Mouse (Mus musculus) MEL (cell line): ENCODE data around the gene Rbms2.

Source experiments
- CTCF ChIP-seq, 3 experiments: IDR thresholded peaks in 2 of 3; conservative IDR thresholded peaks in 1 of 3; 2 replicates each; pipeline ENCODE4 v1.5.1; 2011 to 2012; ENCODE audit warnings: low read length in 3 of 3, low read depth in 2 of 3, mild to moderate bottlenecking in 2 of 3, improper control_type of control experiment in 1 of 3, inconsistent platforms in 1 of 3, mixed read lengths in 1 of 3, moderate library complexity in 1 of 3; ENCODE audit not compliant: control insufficient read depth in 1 of 3, insufficient read depth in 1 of 3, poor library complexity in 1 of 3, severe bottlenecking in 1 of 3
- E2F4 ChIP-seq: IDR thresholded peaks from 2 replicates; pipeline ENCODE4 v1.6.1; 2011; ENCODE audit warnings: low read depth, low read length, improper control_type of control experiment, borderline replicate concordance
- JUND ChIP-seq: IDR thresholded peaks from 2 replicates; pipeline ENCODE4 v1.6.1; 2011; ENCODE audit warnings: low read depth, mild to moderate bottlenecking, improper control_type of control experiment, low read length
- MXI1 ChIP-seq: IDR thresholded peaks from 2 replicates; pipeline ENCODE4 v1.6.1; 2011; ENCODE audit warnings: mild to moderate bottlenecking, low read depth, low read length, improper control_type of control experiment
- MYB ChIP-seq: IDR thresholded peaks from 2 replicates; pipeline ENCODE4 v1.6.1; 2011; ENCODE audit warnings: mild to moderate bottlenecking, low read depth, low read length, improper control_type of control experiment
- NRF1 ChIP-seq: IDR thresholded peaks from 2 replicates; pipeline ENCODE4 v1.6.1; 2014; ENCODE audit warnings: low read depth, mild to moderate bottlenecking, inconsistent platforms, low read length, improper control_type of control experiment, moderate library complexity; ENCODE audit not compliant: poor library complexity, insufficient read depth, severe bottlenecking
- POLR2A ChIP-seq, 2 experiments: IDR thresholded peaks; 2 replicates each; pipeline ENCODE4 v1.6.1; 2011 to 2012; ENCODE audit warnings: low read length in 2 of 2, mild to moderate bottlenecking in 2 of 2, control low read depth in 1 of 2, improper control_type of control experiment in 1 of 2, low read depth in 1 of 2, moderate library complexity in 1 of 2; ENCODE audit not compliant: control insufficient read depth in 1 of 2, insufficient read depth in 1 of 2, poor library complexity in 1 of 2
- SIN3A ChIP-seq: IDR thresholded peaks from 2 replicates; pipeline ENCODE4 v1.6.1; 2012; ENCODE audit warnings: low read length, improper control_type of control experiment, inconsistent platforms
- TCF12 ChIP-seq: IDR thresholded peaks from 2 replicates; pipeline ENCODE4 v1.6.1; 2014; ENCODE audit warnings: low read depth, mild to moderate bottlenecking, inconsistent platforms, low read length, improper control_type of control experiment, moderate library complexity
- UBTF ChIP-seq: IDR thresholded peaks from 2 replicates; pipeline ENCODE4 v1.6.1; 2012; ENCODE audit warnings: low read depth, mild to moderate bottlenecking, inconsistent platforms, low read length, improper control_type of control experiment, moderate library complexity, borderline replicate concordance; ENCODE audit not compliant: insufficient read depth
- ZC3H11A ChIP-seq: IDR thresholded peaks from 2 replicates; pipeline ENCODE4 v1.6.1; 2012; ENCODE audit warnings: low read depth, mild to moderate bottlenecking, inconsistent platforms, low read length, improper control_type of control experiment
- ZNF384 ChIP-seq: IDR thresholded peaks from 2 replicates; pipeline ENCODE4 v1.6.1; 2012; ENCODE audit warnings: low read depth, mild to moderate bottlenecking, inconsistent platforms, low read length, improper control_type of control experiment

DNA sequence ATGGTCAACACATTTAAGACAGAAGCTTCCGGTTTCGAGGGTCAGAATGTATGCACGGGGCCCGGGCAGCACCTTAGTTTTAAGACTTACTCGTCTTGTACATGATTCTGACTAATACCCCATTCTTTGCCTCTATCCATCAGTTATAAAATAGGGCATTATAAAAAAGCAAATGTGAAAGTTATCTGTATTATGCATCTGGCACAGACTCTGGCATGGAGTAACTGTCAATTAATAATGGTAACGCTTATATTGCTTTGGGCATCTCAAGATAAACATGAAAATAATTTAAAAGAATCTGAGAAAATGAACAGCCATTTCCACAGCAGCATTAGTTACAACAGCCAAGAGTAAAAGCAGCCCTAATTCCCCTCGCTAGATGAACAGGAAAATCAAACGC is 47.9 kb upstream of the Rbms2 start:
- TF ChIP-seq NRF1 (no peak), SIN3A (no peak), POLR2A (IDR thresholded peaks at IDR 0.05; ENCODE audit: control insufficient read depth in 1 of 2, insufficient read depth in 1 of 2, low read depth in 1 of 2, low read length in 2 of 2, poor library complexity in 1 of 2) (no peak), ZNF384 (no peak), TCF12 (no peak), UBTF (no peak), CTCF (IDR thresholded peaks at IDR 0.05 in 2 of 3, conservative IDR thresholded peaks at IDR 0.05 in 1 of 3; ENCODE audit: control insufficient read depth in 1 of 3, insufficient read depth in 1 of 3, low read depth in 2 of 3, low read length in 3 of 3, poor library complexity in 1 of 3, severe bottlenecking in 1 of 3) (no peak), JUND (no peak), MXI1 (no peak), E2F4 (no peak), ZC3H11A (no peak), MYB (no peak)
